Mouse (Mus musculus): ENCODE measurements around the gene Ccdc47. TPM values are rescaled to one million over a fixed set of nuclear protein-coding genes. Genes with fewer than 3 reads are reported as not detected.
"Not testable (repeated sequence)": the region's sequence is repeated elsewhere in the genome, so short reads cannot be mapped to it uniquely, and the experiment has no call there.

Gene Ccdc47
- polyA plus RNA-seq, 1 experiment: 119 TPM

DNA sequence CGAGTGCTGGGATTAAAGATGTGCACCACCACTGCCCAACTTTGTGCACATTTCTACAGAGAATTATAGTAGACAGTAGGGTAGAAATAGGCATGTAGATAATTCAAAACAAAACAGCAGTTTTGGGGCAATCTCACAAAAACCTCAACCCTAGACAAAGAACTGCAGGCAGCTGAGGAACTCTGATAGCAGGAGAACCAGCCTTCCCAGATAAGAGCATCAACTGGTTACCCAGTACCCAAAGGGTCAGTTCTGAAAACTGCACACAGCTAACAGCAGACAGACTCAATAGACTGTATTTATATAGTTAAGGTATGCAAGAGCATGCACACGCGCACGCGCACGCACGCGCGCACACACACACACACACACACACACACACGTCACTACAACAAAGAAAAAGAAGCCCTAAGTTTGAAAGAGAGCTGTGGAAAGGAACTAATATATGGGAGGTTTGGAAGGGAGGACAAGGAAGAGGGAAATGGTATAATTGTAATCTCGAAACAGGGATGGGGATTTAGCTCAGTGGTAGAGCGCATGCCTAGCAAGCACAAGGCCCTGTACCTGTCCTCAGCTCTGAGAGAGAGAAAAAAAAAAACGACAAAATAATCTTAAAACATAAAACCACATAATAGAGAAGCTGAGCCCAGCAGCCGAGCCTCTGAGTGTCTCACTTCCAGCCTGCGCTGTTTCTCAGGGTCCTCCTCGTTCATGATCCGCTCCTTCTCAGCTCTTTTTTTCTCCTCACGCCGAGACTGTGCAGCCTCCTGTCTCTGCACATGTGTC, 14.6 kb downstream of the Ccdc47 start:
- Histone ChIP-seq H3K4me1 (ENCODE audit: control insufficient read depth, insufficient read depth, low read length) (no peaks in the 10 kb centered on the region), H3K4me3 (ENCODE audit: low read depth, low read length) (no peak overlapping the region), H3K27ac (ENCODE audit: insufficient read depth, low read length) (no peak overlapping the region), H3K27me3 (ENCODE audit: control insufficient read depth, insufficient read depth, low read length, poor library complexity, severe bottlenecking) (no peaks in the 10 kb centered on the region), H3K36me3 (ENCODE audit: control insufficient read depth, insufficient read depth, low read length, poor library complexity, severe bottlenecking) (peaks cover 47% of the 10 kb centered on the region), H3K9me3 (replicated peaks; ENCODE audit: control insufficient read depth, insufficient read depth, low read length, poor library complexity, severe bottlenecking) (no peaks in the 10 kb centered on the region), H3K9ac (ENCODE audit: low read depth, poor library complexity, severe bottlenecking) (no peak overlapping the region)
- no peak for TF ChIP-seq EP300 (IDR thresholded peaks at IDR 0.05; ENCODE audit: insufficient read depth, low read depth, low read length)
- TF ChIP-seq POLR2A (IDR thresholded peaks at IDR 0.05; ENCODE audit: insufficient read depth, low read length): no peak
- no peak for TF ChIP-seq CTCF (IDR thresholded peaks at IDR 0.05; ENCODE audit: low read depth, low read length)

DNA sequence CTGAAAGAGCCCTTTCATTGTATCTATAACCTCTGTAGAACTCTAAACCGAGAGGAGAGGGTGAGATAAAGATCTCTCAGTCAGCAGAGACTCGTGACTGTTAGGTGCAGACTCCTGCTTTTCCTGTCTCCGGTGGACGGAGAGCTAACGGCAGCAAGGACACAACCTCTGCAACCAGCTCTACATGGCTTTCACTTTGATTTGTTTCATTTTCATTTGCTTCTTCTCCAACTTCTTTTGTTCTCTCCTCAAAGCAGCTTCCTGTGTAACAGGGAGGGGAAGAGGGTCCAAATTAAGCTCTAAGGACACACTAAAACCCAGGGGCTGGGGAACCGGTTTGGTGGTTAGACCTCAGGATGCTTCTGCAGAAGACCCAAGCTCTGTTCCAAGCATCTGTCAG, 15.4 kb downstream of the Ccdc47 start:
- H3K4me1 ChIP-seq (ENCODE audit: control insufficient read depth, insufficient read depth, low read length): no peaks in the 10 kb centered on the region
- TF ChIP-seq EP300 (IDR thresholded peaks at IDR 0.05; ENCODE audit: insufficient read depth, low read depth, low read length) (no peak), POLR2A (IDR thresholded peaks at IDR 0.05; ENCODE audit: insufficient read depth, low read length) (no peak), CTCF (IDR thresholded peaks at IDR 0.05; ENCODE audit: low read depth, low read length) (no peak)
- H3K9me3 ChIP-seq (replicated peaks; ENCODE audit: control insufficient read depth, insufficient read depth, low read length, poor library complexity, severe bottlenecking): no peaks in the 10 kb centered on the region
- H3K4me3 ChIP-seq (ENCODE audit: low read depth, low read length): no peak overlapping the region
- peaks cover 42% of the 10 kb centered on the region for H3K36me3 ChIP-seq (ENCODE audit: control insufficient read depth, insufficient read depth, low read length, poor library complexity, severe bottlenecking)
- H3K9ac ChIP-seq (ENCODE audit: low read depth, poor library complexity, severe bottlenecking): no peak overlapping the region
- no peak overlapping the region for H3K27ac ChIP-seq (ENCODE audit: insufficient read depth, low read length)
- no peaks in the 10 kb centered on the region for H3K27me3 ChIP-seq (ENCODE audit: control insufficient read depth, insufficient read depth, low read length, poor library complexity, severe bottlenecking)

DNA sequence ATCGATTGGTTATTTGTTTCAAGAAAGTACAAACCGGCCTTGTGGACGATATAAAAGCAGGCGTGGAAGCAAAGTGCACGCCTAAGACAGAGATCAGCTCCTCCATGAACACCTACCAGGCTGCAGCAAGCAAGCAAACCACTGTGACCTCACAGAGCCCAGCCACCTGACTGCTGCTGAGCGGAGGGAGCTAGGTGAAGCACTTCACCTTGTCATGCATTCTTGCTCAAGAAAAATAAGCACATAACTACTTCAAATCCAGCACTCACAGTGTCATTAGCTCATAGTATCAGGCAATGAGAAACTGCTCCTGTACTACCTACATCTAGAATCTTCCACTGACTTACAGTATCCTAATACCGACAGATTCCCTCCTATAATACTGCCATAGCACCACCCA, 16.1 kb downstream of the Ccdc47 start:
- peaks cover 40% of the 10 kb centered on the region for H3K36me3 ChIP-seq (ENCODE audit: control insufficient read depth, insufficient read depth, low read length, poor library complexity, severe bottlenecking)
- not testable (repeated sequence) for H3K9me3 ChIP-seq (replicated peaks; ENCODE audit: control insufficient read depth, insufficient read depth, low read length, poor library complexity, severe bottlenecking); H3K4me3 ChIP-seq (ENCODE audit: low read depth, low read length); H3K27ac ChIP-seq (ENCODE audit: insufficient read depth, low read length); H3K27me3 ChIP-seq (ENCODE audit: control insufficient read depth, insufficient read depth, low read length, poor library complexity, severe bottlenecking); H3K4me1 ChIP-seq (ENCODE audit: control insufficient read depth, insufficient read depth, low read length); H3K9ac ChIP-seq (ENCODE audit: low read depth, poor library complexity, severe bottlenecking)

DNA sequence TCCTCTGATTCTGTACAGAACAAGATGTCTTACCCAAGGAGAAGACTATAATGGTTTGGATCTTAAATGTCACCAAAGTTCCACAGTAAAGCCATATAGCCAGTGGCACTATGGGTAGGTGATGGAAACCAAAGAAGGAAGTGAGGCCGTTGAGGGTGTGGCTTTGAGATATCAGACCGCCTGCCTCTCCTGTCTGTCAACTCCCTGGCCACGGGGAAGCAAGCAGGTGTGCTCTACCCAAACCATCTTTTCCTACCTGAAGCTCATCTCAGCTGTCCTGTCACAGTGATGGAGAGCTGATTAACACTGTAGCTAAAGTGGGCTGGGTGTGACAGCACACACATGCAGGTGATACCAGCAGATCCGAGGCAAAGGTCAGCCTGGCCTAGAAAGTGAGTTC, 17.9 kb downstream of the Ccdc47 start:
- Histone ChIP-seq H3K36me3 (ENCODE audit: control insufficient read depth, insufficient read depth, low read length, poor library complexity, severe bottlenecking) (peaks cover 26% of the 10 kb centered on the region), H3K4me3 (ENCODE audit: low read depth, low read length) (no peak overlapping the region), H3K27ac (ENCODE audit: insufficient read depth, low read length) (no peak overlapping the region), H3K9ac (ENCODE audit: low read depth, poor library complexity, severe bottlenecking) (no peak overlapping the region), H3K27me3 (ENCODE audit: control insufficient read depth, insufficient read depth, low read length, poor library complexity, severe bottlenecking) (no peaks in the 10 kb centered on the region), H3K9me3 (replicated peaks; ENCODE audit: control insufficient read depth, insufficient read depth, low read length, poor library complexity, severe bottlenecking) (no peaks in the 10 kb centered on the region), H3K4me1 (ENCODE audit: control insufficient read depth, insufficient read depth, low read length) (no peaks in the 10 kb centered on the region)
- no peak for TF ChIP-seq CTCF (IDR thresholded peaks at IDR 0.05; ENCODE audit: low read depth, low read length)
- TF ChIP-seq POLR2A (IDR thresholded peaks at IDR 0.05; ENCODE audit: insufficient read depth, low read length): no peak
- TF ChIP-seq EP300 (IDR thresholded peaks at IDR 0.05; ENCODE audit: insufficient read depth, low read depth, low read length): no peak

DNA sequence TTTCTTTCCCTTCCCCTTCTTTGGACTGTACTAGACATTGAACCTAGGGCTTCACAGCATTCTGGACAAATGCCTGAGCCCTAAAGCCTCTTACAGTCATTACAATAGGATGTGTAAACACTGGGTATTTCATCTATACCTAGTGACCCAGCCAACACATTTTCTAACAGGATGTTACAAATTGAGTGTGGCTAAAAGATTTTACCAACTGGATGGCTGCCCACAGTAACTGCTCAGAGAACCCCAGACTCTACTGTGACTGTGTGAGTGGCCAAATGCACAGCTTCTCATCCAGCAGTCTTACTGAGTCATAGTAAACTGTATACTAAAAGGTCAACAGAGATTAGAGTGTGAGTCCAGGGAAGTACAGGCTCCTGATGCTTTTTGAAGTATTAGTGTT, 20.8 kb downstream of the Ccdc47 start:
- Histone ChIP-seq H3K27ac (ENCODE audit: insufficient read depth, low read length) (no peak overlapping the region), H3K9me3 (replicated peaks; ENCODE audit: control insufficient read depth, insufficient read depth, low read length, poor library complexity, severe bottlenecking) (no peaks in the 10 kb centered on the region), H3K27me3 (ENCODE audit: control insufficient read depth, insufficient read depth, low read length, poor library complexity, severe bottlenecking) (no peaks in the 10 kb centered on the region), H3K4me1 (ENCODE audit: control insufficient read depth, insufficient read depth, low read length) (no peaks in the 10 kb centered on the region), H3K4me3 (ENCODE audit: low read depth, low read length) (no peak overlapping the region), H3K9ac (ENCODE audit: low read depth, poor library complexity, severe bottlenecking) (no peak overlapping the region), H3K36me3 (ENCODE audit: control insufficient read depth, insufficient read depth, low read length, poor library complexity, severe bottlenecking) (peaks cover 6% of the 10 kb centered on the region; the same call in 1 of the 2 replicates)
- no peak for TF ChIP-seq POLR2A (IDR thresholded peaks at IDR 0.05; ENCODE audit: insufficient read depth, low read length)
- TF ChIP-seq EP300 (IDR thresholded peaks at IDR 0.05; ENCODE audit: insufficient read depth, low read depth, low read length): no peak
- TF ChIP-seq CTCF (IDR thresholded peaks at IDR 0.05; ENCODE audit: low read depth, low read length): no peak

DNA sequence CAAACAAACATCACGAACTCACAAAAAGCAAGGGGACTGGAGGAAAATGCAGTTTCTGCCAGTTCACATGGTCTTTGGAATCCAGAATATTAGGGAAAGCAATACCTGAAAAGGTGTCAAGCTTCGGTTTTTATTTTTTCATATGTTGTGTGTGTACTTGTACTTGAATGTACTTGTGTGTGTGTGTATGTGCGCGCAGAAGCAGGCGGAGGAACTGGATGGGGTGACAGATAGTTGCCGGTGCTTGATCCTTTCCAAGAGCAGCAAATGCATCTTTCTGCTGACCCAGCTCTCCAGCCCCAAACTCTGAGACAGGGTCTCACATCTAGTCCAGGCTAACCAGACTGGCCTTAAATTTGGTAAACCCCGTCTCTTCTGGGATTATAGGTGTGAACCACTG, 21.3 kb downstream of the Ccdc47 start:
- H3K9me3 ChIP-seq (replicated peaks; ENCODE audit: control insufficient read depth, insufficient read depth, low read length, poor library complexity, severe bottlenecking): no peaks in the 10 kb centered on the region
- no peaks in the 10 kb centered on the region for H3K4me1 ChIP-seq (ENCODE audit: control insufficient read depth, insufficient read depth, low read length)
- TF ChIP-seq EP300 (IDR thresholded peaks at IDR 0.05; ENCODE audit: insufficient read depth, low read depth, low read length) (no peak), POLR2A (IDR thresholded peaks at IDR 0.05; ENCODE audit: insufficient read depth, low read length) (no peak), CTCF (IDR thresholded peaks at IDR 0.05; ENCODE audit: low read depth, low read length) (no peak)
- no peak overlapping the region for H3K4me3 ChIP-seq (ENCODE audit: low read depth, low read length)
- H3K27me3 ChIP-seq (ENCODE audit: control insufficient read depth, insufficient read depth, low read length, poor library complexity, severe bottlenecking): no peaks in the 10 kb centered on the region
- H3K27ac ChIP-seq (ENCODE audit: insufficient read depth, low read length): no peak overlapping the region
- no peak overlapping the region; the same call in 1 of the 2 replicates for H3K9ac ChIP-seq (ENCODE audit: low read depth, poor library complexity, severe bottlenecking)
- H3K36me3 ChIP-seq (ENCODE audit: control insufficient read depth, insufficient read depth, low read length, poor library complexity, severe bottlenecking): peaks cover 6% of the 10 kb centered on the region; the same call in 1 of the 2 replicates
